Mouse (Mus musculus) forelimb bud, embryonic 11.5 days (tissue): ENCODE data around the gene Lcmt1.

ENCODE experiments used
- DNase-seq: peaks from one replicate; pipeline ENCODE4 v3.0.0-alpha.2; 2012; ENCODE audit warnings: low read depth, low spot score

The Lcmt1 gene

DNA sequence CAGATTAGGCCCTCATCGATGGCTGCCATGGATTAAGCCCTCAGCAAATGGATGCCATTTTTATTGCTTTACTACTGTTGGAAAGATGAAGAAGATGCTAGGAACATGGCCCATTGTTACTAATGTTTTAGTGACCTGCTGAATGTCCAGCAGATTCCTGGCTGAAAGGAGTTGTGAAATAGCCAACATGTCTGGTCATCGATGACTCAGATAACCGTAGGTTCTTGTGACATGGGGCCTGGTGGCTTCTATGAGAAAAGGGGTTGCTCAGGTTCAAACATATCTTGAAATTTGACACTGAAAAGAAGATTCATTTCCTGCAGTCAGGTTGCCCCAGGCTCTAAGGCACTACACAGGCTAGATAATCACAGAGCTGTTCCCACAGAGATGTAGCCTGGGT lies 85.5 kb downstream of the Lcmt1 start:
- DNase-seq, result no peak

DNA sequence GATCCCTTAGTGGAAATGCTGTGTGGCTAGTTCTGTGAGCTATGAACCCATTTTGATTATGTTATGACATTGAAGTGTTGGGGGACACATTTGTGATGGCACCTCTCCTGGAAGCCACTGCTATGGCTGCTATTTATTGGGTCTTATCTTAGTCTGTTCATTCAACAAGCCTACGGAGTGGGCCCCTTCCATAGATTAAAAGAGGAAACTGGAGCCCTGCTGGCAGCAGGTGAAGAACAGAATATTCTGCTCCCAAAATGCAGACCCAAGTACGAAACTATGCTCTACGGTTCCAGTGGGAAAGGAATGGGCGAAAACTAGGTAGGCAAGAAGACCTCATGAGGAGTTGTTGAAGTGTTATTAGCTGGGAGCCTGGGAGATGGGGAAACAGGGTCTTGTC lies 88.7 kb downstream of the Lcmt1 start:
- no peak for DNase-seq

DNA sequence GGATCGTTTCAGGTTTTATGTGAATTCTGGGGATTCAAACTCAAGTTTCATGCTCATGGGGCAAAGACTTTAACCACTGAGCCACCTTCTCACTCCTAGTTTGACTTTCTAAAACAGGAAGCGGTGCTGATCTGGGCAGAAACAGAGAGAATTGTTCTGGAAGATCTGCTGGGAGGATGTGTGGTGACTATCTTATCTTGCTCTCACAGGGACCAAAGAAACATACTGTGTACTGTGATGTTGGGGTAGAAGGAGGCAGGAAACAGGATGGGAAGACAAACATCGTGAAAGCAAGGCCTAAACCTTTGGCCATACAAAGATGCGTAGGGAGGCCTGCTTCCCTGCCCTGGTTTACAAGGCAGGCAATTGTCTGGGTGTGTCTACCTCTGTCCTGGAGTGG lies 89.7 kb downstream of the Lcmt1 start:
- no peak for DNase-seq

DNA sequence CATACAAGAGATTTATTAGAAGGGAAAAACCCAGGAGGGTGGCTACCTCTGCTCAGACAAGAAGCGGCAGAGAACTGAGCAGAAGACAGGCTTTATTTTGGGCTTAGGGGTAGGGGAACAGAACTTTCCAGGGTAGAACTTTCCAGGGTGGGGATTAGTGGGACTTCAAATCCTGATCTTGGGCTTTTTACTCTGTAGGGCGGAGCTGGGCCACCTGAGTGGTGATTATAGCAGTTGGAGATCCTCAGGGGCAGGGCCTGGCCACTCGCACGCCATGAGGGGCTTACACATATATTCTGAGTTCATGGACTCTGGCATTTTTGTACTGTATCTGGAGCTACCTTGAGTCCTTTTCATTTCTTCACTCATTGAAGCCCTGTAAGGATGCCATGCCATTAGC lies 91.7 kb downstream of the Lcmt1 start:
- DNase-seq, result no peak

DNA sequence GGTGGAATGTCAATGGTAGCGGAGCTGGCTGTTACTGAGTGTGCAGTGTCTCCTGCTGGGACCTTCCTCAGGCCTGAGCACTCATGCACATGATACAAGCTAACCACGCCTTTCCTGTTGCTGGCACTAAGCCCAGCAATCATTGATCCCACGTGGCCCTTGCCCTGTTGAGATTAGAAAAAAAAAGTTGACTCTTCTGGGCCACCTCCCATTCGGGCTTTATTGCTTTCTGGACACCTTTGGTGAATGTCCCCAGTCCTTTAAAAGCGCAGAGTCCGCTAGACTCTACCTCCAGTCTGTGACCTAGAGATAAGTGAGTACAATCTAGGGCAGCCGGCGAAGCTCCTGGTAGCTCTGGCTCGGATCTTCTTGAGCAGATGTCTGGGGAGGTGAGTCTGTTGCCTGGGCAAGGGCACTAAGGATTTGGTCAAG lies 92.5 kb downstream of the Lcmt1 start, which contains the start of gene Aqp8:
Gene Aqp8 (plus strand): TSS at position 222 of the 432 bp plus-strand sequence.
- DNase-seq, result no peak

DNA sequence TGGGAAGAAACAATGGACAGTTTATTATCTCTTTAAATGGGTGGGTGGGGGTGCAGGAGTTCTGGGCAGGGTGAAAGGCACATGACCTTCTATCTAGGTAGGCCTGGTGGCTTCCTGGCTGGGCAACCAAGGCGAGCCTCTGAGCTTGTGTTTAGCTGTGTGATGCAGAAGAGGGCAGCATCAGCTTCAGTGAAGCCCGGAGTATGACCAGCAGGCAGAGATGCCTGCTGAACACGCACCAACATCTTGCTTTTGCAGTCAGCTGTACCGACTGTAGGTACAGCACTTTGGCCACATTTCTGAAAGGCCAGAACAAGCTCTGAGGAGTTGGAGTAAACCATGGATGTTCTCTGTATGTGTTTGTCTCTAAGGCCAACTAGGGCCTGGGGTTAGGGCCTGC lies 94.0 kb downstream of the Lcmt1 start:
- DNase-seq, result no peak

DNA sequence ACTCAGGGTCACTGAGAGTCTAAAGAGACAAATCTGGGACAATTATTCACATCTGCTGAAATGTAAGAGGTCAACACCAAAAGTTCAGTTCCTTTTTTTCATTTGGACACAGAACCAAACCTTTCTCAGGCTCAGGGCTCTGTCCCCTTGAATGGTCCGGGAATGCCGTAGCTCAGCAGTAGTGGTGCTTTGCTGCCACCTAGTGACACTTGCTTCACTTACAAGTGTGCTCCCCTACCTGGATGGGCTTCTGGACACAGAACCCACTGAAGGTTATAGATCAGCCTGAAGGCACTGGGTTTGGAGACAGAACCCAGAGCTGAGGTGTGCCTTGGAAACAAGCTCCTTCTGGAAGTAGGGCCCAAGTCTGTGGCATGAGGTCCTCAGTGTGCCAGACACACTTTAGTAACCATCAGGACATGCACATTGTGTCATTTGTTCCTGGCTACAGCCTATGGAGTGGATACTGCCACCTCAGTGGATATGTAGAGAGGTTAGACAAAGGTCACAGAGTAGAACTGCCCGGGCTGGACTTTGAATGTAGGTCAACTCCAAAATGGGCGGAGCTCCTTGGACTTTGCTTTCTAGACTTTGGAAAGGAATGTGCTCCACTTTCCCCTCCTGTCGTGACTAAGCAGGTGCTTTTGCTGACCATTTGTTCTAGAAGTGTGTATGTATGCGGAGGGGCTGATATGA lies 96.3 kb downstream of the Lcmt1 start:
- peak; percentile 76 for DNase-seq

DNA sequence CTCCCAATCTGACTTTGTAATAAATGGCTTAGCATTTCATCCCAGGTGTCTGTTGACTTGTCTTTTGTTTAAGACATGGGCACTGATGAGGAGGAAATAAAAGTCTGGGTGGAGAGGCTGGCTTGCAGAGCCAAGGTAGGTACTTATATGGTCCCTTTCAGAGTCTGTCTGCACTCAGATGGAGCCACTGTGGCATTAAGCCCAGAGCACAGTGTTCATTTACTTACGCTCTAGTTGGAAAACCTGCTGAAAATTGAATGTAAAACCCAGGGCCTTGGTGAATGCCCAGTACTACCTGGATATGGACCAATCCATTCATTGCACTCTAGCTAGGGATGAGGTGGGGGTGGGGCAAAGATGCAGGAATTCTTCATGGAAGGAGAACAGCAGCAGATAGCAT lies 98.4 kb downstream of the Lcmt1 start:
- no peak for DNase-seq
